Mouse (Mus musculus): ENCODE results near the gene 4930590J08Rik. TPM values are rescaled to one million over a fixed set of nuclear protein-coding genes. Genes with fewer than 3 reads are reported as not detected.
A peak's percentile ranks its signal among the peaks of the same experiment; 100 is the strongest.

4930590J08Rik gene
- total and polyA plus RNA-seq, 2 experiments: 0.07 to 0.37 TPM

DNA sequence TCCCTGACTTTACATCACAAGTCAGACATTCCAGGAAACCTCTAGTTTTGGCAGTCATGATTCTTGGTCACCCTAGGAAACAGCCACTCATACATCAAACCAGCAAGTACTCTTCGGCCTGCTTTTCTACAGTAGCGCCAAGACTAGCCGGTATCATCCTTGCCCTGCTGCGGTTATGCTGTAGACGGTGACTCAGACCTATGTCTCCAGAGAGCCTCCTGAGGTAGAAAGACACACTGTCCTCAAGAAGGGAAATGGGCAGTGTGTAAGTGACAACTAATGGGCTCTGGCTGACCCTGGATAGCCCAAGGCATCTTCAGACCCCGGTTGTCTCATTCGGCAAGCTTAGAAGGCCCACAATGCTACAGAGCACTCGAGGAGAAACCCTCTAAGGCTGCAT, 62.5 kb downstream of the 4930590J08Rik start:
- Histone ChIP-seq H3K27ac (replicated peaks; ENCODE audit: insufficient read depth, low read depth, low read length) (no peak overlapping the region), H3K4me1 (ENCODE audit: control insufficient read depth, insufficient read depth, low read length) (peaks cover 2% of the 10 kb centered on the region; the same call in 1 of the 2 replicates), H3K9ac (ENCODE audit: low read depth, low read length) (no peak overlapping the region), H3K4me3 (ENCODE audit: insufficient read depth, low read depth, low read length) (no peak overlapping the region), H3K79me2 (ENCODE audit: control insufficient read depth, insufficient read depth, low read length) (no peaks in the 10 kb centered on the region), H3K27me3 (ENCODE audit: control insufficient read depth, insufficient read depth, low read length) (no peaks in the 10 kb centered on the region), H3K36me3 (ENCODE audit: control insufficient read depth, insufficient read depth, low read length) (no peaks in the 10 kb centered on the region)
- TF ChIP-seq CTCF (IDR thresholded peaks at IDR 0.05; ENCODE audit: low read depth, low read length) (no peak), POLR2A (IDR thresholded peaks at IDR 0.05; ENCODE audit: extremely low read depth, insufficient read depth, low read length) (no peak)
- 88% methylated on average over 8 of the region's 8 CpGs for WGBS
- DNase-seq (ENCODE audit: extremely low read depth, low read depth, low spot score): no peak

DNA sequence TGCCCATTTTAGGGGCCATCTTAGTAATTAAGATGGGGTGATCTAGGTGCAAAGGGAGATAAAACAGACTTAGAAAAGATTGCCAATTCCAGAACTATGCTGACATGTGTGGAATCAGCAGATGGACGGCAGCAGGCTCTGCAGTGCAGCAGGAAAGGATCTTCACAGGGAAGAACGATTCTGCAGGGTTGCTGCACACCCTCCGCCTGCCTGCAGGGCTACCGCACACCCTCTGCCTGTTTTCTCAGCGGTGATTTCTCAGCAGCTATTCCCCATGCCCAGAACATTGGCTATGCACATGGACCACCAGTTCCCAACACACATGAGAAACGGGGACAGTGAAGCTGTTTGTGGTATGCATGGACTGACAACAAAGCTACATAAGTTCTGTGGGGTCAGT, 63.4 kb downstream of the 4930590J08Rik start:
- Histone ChIP-seq H3K79me2 (ENCODE audit: control insufficient read depth, insufficient read depth, low read length) (no peaks in the 10 kb centered on the region), H3K27me3 (ENCODE audit: control insufficient read depth, insufficient read depth, low read length) (no peaks in the 10 kb centered on the region), H3K27ac (replicated peaks; ENCODE audit: insufficient read depth, low read depth, low read length) (no peak overlapping the region), H3K4me3 (ENCODE audit: insufficient read depth, low read depth, low read length) (no peak overlapping the region), H3K36me3 (ENCODE audit: control insufficient read depth, insufficient read depth, low read length) (no peaks in the 10 kb centered on the region), H3K9ac (ENCODE audit: low read depth, low read length) (no peak overlapping the region), H3K4me1 (ENCODE audit: control insufficient read depth, insufficient read depth, low read length) (peaks cover 2% of the 10 kb centered on the region; the same call in 1 of the 2 replicates)
- WGBS: 53% methylated on average over 6 of the region's 6 CpGs
- DNase-seq (ENCODE audit: extremely low read depth, low read depth, low spot score): no peak
- no peak for TF ChIP-seq POLR2A (IDR thresholded peaks at IDR 0.05; ENCODE audit: extremely low read depth, insufficient read depth, low read length)
- TF ChIP-seq CTCF (IDR thresholded peaks at IDR 0.05; ENCODE audit: low read depth, low read length): no peak

DNA sequence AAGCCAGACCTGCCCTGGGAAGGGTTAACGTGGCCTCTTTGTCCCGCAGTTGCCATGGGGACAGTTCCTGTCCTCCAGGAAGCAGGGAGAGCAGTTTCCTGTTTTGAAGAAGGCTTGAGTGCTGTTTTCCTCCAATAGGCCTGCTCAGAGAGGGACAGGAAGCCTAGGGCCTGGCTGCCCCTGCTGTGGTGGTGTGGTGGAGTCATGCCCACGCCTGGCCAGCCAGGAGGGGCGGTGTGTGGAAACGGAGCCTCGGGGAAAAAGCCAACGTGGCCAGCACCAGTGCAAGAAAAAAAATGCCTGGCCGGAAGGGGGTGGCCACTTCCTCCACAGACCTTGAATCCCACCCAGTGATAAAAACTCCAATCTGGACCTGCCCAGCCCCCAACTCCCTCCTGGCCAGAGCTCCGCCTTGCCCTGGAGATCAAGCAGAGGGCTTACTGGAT, 69.6 kb downstream of the 4930590J08Rik start:
- TF ChIP-seq CTCF (IDR thresholded peaks at IDR 0.05; ENCODE audit: low read depth, low read length) (no peak), POLR2A (IDR thresholded peaks at IDR 0.05; ENCODE audit: extremely low read depth, insufficient read depth, low read length) (no peak)
- peak; percentile 16 for DNase-seq (ENCODE audit: extremely low read depth, low read depth, low spot score)
- Histone ChIP-seq H3K79me2 (ENCODE audit: control insufficient read depth, insufficient read depth, low read length) (no peaks in the 10 kb centered on the region), H3K36me3 (ENCODE audit: control insufficient read depth, insufficient read depth, low read length) (no peaks in the 10 kb centered on the region), H3K27ac (replicated peaks; ENCODE audit: insufficient read depth, low read depth, low read length) (peak overlapping the region; percentile 82), H3K4me1 (ENCODE audit: control insufficient read depth, insufficient read depth, low read length) (peaks cover 7% of the 10 kb centered on the region; the same call in 1 of the 2 replicates), H3K27me3 (ENCODE audit: control insufficient read depth, insufficient read depth, low read length) (no peaks in the 10 kb centered on the region), H3K4me3 (ENCODE audit: insufficient read depth, low read depth, low read length) (no peak overlapping the region), H3K9ac (ENCODE audit: low read depth, low read length) (no peak overlapping the region)
- 56% methylated on average over 9 of the region's 9 CpGs for WGBS

DNA sequence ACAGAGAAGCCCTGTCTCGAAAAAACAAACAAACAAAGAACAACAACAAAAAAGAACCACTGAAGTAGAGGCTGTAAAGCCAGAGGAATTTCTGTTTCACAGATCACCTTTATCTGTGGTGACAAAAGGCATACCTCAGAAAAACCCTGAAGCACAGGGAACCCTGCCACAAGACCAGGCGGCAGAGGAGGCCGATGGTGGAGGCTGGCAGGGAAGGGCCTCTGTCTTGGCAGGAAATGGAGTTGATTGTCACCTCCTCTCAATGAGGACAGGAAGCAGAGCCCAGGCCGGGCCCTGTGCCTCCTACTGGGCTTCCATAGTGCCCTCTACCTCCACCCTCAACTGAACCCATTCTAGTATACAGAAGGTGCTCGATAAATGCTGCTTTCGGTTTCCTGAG, 71.4 kb downstream of the 4930590J08Rik start:
- 80% methylated on average over 6 of the region's 6 CpGs for WGBS

DNA sequence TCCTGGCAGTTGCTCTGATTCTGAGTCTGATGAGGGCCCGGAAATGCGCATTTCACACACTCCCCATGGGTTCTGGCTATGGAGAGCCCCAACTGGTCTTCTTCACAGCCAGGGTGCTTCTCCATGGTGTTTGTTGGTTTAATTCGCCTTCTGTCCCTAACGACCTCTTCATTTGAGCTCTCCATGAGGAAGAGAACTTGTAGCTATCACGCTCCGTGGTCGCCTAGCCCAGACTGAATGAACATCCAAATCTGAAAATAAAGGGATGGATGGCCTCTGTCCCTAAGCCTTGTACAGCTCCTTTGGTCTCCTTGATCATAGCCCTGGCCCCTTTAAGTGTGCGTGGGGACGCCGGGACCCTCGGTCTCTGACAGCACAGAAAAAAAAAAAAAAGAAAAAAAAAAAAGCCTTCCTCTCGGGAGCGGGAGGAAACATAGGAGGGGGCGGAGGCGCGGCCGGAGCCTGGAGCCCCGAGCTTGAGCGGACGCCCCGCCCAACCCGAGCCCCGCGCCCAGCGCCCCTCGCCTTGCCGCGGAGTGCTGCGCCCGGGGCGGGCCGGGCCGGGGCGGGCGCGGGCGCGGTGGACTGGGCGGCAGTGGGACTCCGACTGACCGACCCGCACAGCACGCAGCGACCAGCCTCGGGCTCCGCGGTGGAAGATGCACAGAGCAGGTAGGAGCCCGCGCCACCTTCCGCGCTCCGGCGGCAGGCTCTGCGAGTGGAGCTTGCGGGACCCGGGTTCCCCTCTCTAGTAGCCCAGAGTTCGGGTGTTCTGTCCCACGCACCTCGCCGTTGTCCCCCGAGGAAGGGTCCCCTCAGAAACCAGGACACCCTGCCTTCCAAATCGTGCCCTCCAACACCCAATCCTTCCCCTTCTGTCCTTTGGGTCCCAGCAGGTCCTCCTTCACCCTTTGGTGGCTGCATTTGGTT, 76.0 kb downstream of the 4930590J08Rik start, which contains the start of gene Fgd5:
Gene Fgd5, plus strand, starts transcription at position 508 of the 930 bp plus-strand sequence.
- Histone ChIP-seq H3K27me3 (ENCODE audit: control insufficient read depth, insufficient read depth, low read length) (no peaks in the 10 kb centered on the region), H3K4me3 (ENCODE audit: insufficient read depth, low read depth, low read length) (peak within 1 kb of the TSS; percentile 83), H3K4me1 (ENCODE audit: control insufficient read depth, insufficient read depth, low read length) (0 out of 2 replicates have a peak, but pooled peaks cover 4% of the 10 kb centered on the region), H3K9ac (ENCODE audit: low read depth, low read length) (peak within 1 kb of the TSS; percentile 90), H3K36me3 (ENCODE audit: control insufficient read depth, insufficient read depth, low read length) (no peaks in the 10 kb centered on the region), H3K79me2 (ENCODE audit: control insufficient read depth, insufficient read depth, low read length) (no peaks in the 10 kb centered on the region), H3K27ac (replicated peaks; ENCODE audit: insufficient read depth, low read depth, low read length) (peak within 1 kb of the TSS; percentile 84)
- WGBS: 2% methylated on average over 60 of the region's 62 CpGs
- DNase-seq (ENCODE audit: extremely low read depth, low read depth, low spot score): no peak
- TF ChIP-seq POLR2A (IDR thresholded peaks at IDR 0.05; ENCODE audit: extremely low read depth, insufficient read depth, low read length) (no peak), CTCF (IDR thresholded peaks at IDR 0.05; ENCODE audit: low read depth, low read length) (no peak)

More for the DNA sequence above, 71.4 kb downstream of the 4930590J08Rik start:
- no peaks in the 10 kb centered on the region for H3K36me3 ChIP-seq (ENCODE audit: control insufficient read depth, insufficient read depth, low read length)
- H3K9ac ChIP-seq (ENCODE audit: low read depth, low read length): no peak overlapping the region
- peaks cover 7% of the 10 kb centered on the region; the same call in 1 of the 2 replicates for H3K4me1 ChIP-seq (ENCODE audit: control insufficient read depth, insufficient read depth, low read length)
- TF ChIP-seq POLR2A (IDR thresholded peaks at IDR 0.05; ENCODE audit: extremely low read depth, insufficient read depth, low read length) (no peak), CTCF (IDR thresholded peaks at IDR 0.05; ENCODE audit: low read depth, low read length) (no peak)
- H3K27me3 ChIP-seq (ENCODE audit: control insufficient read depth, insufficient read depth, low read length): no peaks in the 10 kb centered on the region
- no peaks in the 10 kb centered on the region for H3K79me2 ChIP-seq (ENCODE audit: control insufficient read depth, insufficient read depth, low read length)
- DNase-seq (ENCODE audit: extremely low read depth, low read depth, low spot score): no peak
- peak overlapping the region; percentile 43; the same call in 1 of the 2 replicates for H3K27ac ChIP-seq (replicated peaks; ENCODE audit: insufficient read depth, low read depth, low read length)
- H3K4me3 ChIP-seq (ENCODE audit: insufficient read depth, low read depth, low read length): no peak overlapping the region
